Mouse (Mus musculus) MEL (cell line): ENCODE results near the gene Dnaaf3. TPM values are rescaled to one million over a fixed set of nuclear protein-coding genes. Genes with fewer than 3 reads are reported as not detected.

Experiments
- DNase-seq: peaks from one replicate; pipeline ENCODE4 v3.0.0; 2011; ENCODE audit warnings: low read depth, low spot score
- H3K27ac ChIP-seq: 2 replicates; pipeline ENCODE4 v1.5.1; 2012; ENCODE audit warnings: low read depth, mild to moderate bottlenecking, control low read depth, low read length, moderate library complexity; ENCODE audit not compliant: control insufficient read depth
- H3K27me3 ChIP-seq, 2 experiments: fragments of 150-350 bp in 1 of 2; sonication (generic) in 1 of 2; 2 replicates each; pipeline ENCODE4 v1.6.1; 2012; ENCODE audit warnings: low read length in 2 of 2, mild to moderate bottlenecking in 2 of 2, improper control_type of control experiment in 1 of 2, moderate library complexity in 1 of 2; ENCODE audit not compliant: insufficient read depth in 2 of 2, control insufficient read depth in 1 of 2
- H3K36me3 ChIP-seq, 2 experiments: 2 replicates each; pipeline ENCODE4 v1.6.1; 2012 to 2014; ENCODE audit warnings: low read length in 2 of 2, improper control_type of control experiment in 1 of 2, inconsistent platforms in 1 of 2, mild to moderate bottlenecking in 1 of 2; ENCODE audit not compliant: insufficient read depth in 2 of 2, control insufficient read depth in 1 of 2
- H3K4me1 ChIP-seq, 2 experiments: fragments of 150-350 bp in 1 of 2; sonication (generic) in 1 of 2; 2 replicates each; pipeline ENCODE4 v1.6.1; 2012; ENCODE audit warnings: low read length in 2 of 2, improper control_type of control experiment in 1 of 2, mild to moderate bottlenecking in 1 of 2; ENCODE audit not compliant: insufficient read depth in 2 of 2, control insufficient read depth in 1 of 2
- H3K4me3 ChIP-seq, 2 experiments: fragments of 150-350 bp in 1 of 2; sonication (generic) in 1 of 2; 2 replicates each; pipeline ENCODE4 v1.5.1; 2012; ENCODE audit warnings: low read depth in 2 of 2, low read length in 2 of 2, mild to moderate bottlenecking in 2 of 2, moderate library complexity in 2 of 2, control low read depth in 1 of 2, improper control_type of control experiment in 1 of 2; ENCODE audit not compliant: control insufficient read depth in 1 of 2, insufficient read depth in 1 of 2
- H3K79me2 ChIP-seq: 2 replicates; pipeline ENCODE4 v1.6.1; 2012; ENCODE audit warnings: mild to moderate bottlenecking, low read length, moderate library complexity; ENCODE audit not compliant: control insufficient read depth, poor library complexity, insufficient read depth
- H3K9ac ChIP-seq: 2 replicates; pipeline ENCODE4 v1.6.1; 2012; ENCODE audit warnings: low read depth, mild to moderate bottlenecking, control low read depth, low read length, moderate library complexity; ENCODE audit not compliant: control insufficient read depth, poor library complexity, severe bottlenecking
- H3K9me3 ChIP-seq: fragments of 150-350 bp; sonication (generic); replicated peaks from 2 replicates; pipeline ENCODE4 v1.6.1; 2012; ENCODE audit warnings: mild to moderate bottlenecking, low read length, improper control_type of control experiment, moderate library complexity; ENCODE audit not compliant: insufficient read depth
- CHD2 ChIP-seq: IDR thresholded peaks from 2 replicates; pipeline ENCODE4 v1.6.1; 2011; ENCODE audit warnings: low read length, improper control_type of control experiment
- E2F4 ChIP-seq: IDR thresholded peaks from 2 replicates; pipeline ENCODE4 v1.6.1; 2011; ENCODE audit warnings: low read depth, low read length, improper control_type of control experiment, borderline replicate concordance
- ELF1 ChIP-seq: IDR thresholded peaks from 2 replicates; pipeline ENCODE4 v1.6.1; 2014; ENCODE audit warnings: low read depth, mild to moderate bottlenecking, inconsistent platforms, low read length, improper control_type of control experiment, moderate library complexity
- ETS1 ChIP-seq: IDR thresholded peaks from 2 replicates; pipeline ENCODE4 v1.6.1; 2012; ENCODE audit warnings: low read depth, mild to moderate bottlenecking, inconsistent platforms, low read length, improper control_type of control experiment, moderate library complexity
- GATA1 ChIP-seq: IDR thresholded peaks from 2 replicates; pipeline ENCODE4 v1.6.1; 2011; ENCODE audit warnings: low read depth, low read length, improper control_type of control experiment
- JUND ChIP-seq: IDR thresholded peaks from 2 replicates; pipeline ENCODE4 v1.6.1; 2011; ENCODE audit warnings: low read depth, mild to moderate bottlenecking, improper control_type of control experiment, low read length
- MAFK ChIP-seq: IDR thresholded peaks from 2 replicates; pipeline ENCODE4 v1.6.1; 2011; ENCODE audit warnings: low read depth, mild to moderate bottlenecking, low read length, improper control_type of control experiment, borderline replicate concordance
- POLR2AphosphoS2 ChIP-seq: IDR thresholded peaks from 2 replicates; pipeline ENCODE4 v1.6.1; 2011; ENCODE audit warnings: low read length, improper control_type of control experiment
- RAD21 ChIP-seq: IDR thresholded peaks from 2 replicates; pipeline ENCODE4 v1.6.1; 2011; ENCODE audit warnings: mild to moderate bottlenecking, low read depth, low read length, improper control_type of control experiment
- SIN3A ChIP-seq: IDR thresholded peaks from 2 replicates; pipeline ENCODE4 v1.6.1; 2012; ENCODE audit warnings: low read length, improper control_type of control experiment, inconsistent platforms
- SMC3 ChIP-seq: IDR thresholded peaks from 2 replicates; pipeline ENCODE4 v1.6.1; 2011; ENCODE audit warnings: low read depth, low read length, improper control_type of control experiment
- TAL1 ChIP-seq: IDR thresholded peaks from 2 replicates; pipeline ENCODE4 v1.6.1; 2012; ENCODE audit warnings: mild to moderate bottlenecking, inconsistent platforms, low read length, moderate library complexity, mixed read lengths
- UBTF ChIP-seq: IDR thresholded peaks from 2 replicates; pipeline ENCODE4 v1.6.1; 2012; ENCODE audit warnings: low read depth, mild to moderate bottlenecking, inconsistent platforms, low read length, improper control_type of control experiment, moderate library complexity, borderline replicate concordance; ENCODE audit not compliant: insufficient read depth
- USF1 ChIP-seq: IDR thresholded peaks from 2 replicates; pipeline ENCODE4 v1.6.1; 2014; ENCODE audit warnings: low read depth, mild to moderate bottlenecking, inconsistent platforms, low read length, improper control_type of control experiment, moderate library complexity
- USF2 ChIP-seq, 2 experiments: IDR thresholded peaks; 2 replicates each; pipeline ENCODE4 v1.6.1; 2011 to 2012; ENCODE audit warnings: improper control_type of control experiment in 2 of 2, low read length in 2 of 2, borderline replicate concordance in 1 of 2, inconsistent platforms in 1 of 2, low read depth in 1 of 2, mild to moderate bottlenecking in 1 of 2; ENCODE audit not compliant: insufficient read depth in 1 of 2
- ZC3H11A ChIP-seq: IDR thresholded peaks from 2 replicates; pipeline ENCODE4 v1.6.1; 2012; ENCODE audit warnings: low read depth, mild to moderate bottlenecking, inconsistent platforms, low read length, improper control_type of control experiment
- ZMIZ1 ChIP-seq: IDR thresholded peaks from 2 replicates; pipeline ENCODE4 v1.6.1; 2012; ENCODE audit warnings: low read depth, mild to moderate bottlenecking, inconsistent platforms, low read length, improper control_type of control experiment, moderate library complexity
- ZNF384 ChIP-seq: IDR thresholded peaks from 2 replicates; pipeline ENCODE4 v1.6.1; 2012; ENCODE audit warnings: low read depth, mild to moderate bottlenecking, inconsistent platforms, low read length, improper control_type of control experiment
- polyA plus RNA-seq, 2 experiments: library from polyadenylated mRNA; stranded (reverse) in 1 of 2; unstranded in 1 of 2; fragments of >175 nt in 1 of 2; fragments of >200 nt in 1 of 2; gene quantifications; 2 replicates each; pipeline versions ENCODE4 v1.2.1 to v1.2.4; 2012; ENCODE audit warnings: low replicate concordance in 2 of 2, low read depth in 1 of 2; ENCODE audit not compliant: insufficient read length in 2 of 2, insufficient read depth in 1 of 2, missing spikeins in 1 of 2
- total RNA-seq: library from RNA; depleted of rRNA; stranded (reverse); fragments of 300-350 nt; gene quantifications from 2 replicates; pipeline ENCODE4 v1.2.3, GENCODE M21; 2012

Gene Dnaaf3
- total and polyA plus RNA-seq, 3 experiments: 0.73 to 2.9 TPM; not detected in 1

- H3K27ac ChIP-seq: no peak overlapping the region
- H3K4me1 ChIP-seq: peaks cover 3 to 40% of the 10 kb centered on the region in 2 experiments
- H3K27me3 ChIP-seq: no peaks in the 10 kb centered on the region
- H3K79me2 ChIP-seq: peaks cover 20% of the 10 kb centered on the region
- TF ChIP-seq ZC3H11A (no peak), GATA1 (no peak), UBTF (no peak)
- no peak for DNase-seq
- no peak overlapping the region for H3K4me3 ChIP-seq
- H3K9me3 ChIP-seq: no peaks in the 10 kb centered on the region
- H3K9ac ChIP-seq: no peak overlapping the region
- peaks cover 10 to 34% of the 10 kb centered on the region in 2 experiments for H3K36me3 ChIP-seq
Measured at GRCm38 (mm10) chr7:4492284-4493224, 39.7 kb downstream of the Dnaaf3 start.

DNA sequence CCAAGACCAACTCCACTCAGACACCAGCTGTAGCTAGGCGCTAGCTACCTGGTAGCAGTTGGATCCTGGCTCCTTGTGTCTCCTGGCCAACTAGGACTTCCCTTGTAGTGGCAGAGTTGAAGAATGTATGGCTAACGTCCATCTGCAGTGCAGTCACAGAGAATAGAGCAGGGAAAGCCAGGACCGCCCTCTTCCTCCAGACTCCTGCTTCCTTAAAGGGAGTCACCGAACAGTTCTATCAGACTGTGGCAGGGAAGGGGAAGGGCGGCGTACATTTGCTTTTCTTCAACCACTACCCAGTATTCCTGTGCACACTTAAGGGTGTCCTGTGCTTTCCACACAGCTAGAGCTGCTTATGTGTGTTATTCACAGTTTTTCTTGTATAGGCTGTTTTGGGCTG is 40.9 kb downstream of the Dnaaf3 start:
- no peak overlapping the region for H3K9ac ChIP-seq
- no peak overlapping the region for H3K4me3 ChIP-seq
- H3K36me3 ChIP-seq: peaks cover 8 to 34% of the 10 kb centered on the region in 2 experiments
- DNase-seq: no peak
- peaks cover 3 to 40% of the 10 kb centered on the region in 2 experiments for H3K4me1 ChIP-seq
- H3K27me3 ChIP-seq: no peaks in the 10 kb centered on the region
- H3K27ac ChIP-seq: no peak overlapping the region
- no peaks in the 10 kb centered on the region for H3K9me3 ChIP-seq
- peaks cover 13% of the 10 kb centered on the region for H3K79me2 ChIP-seq
- no peak for TF ChIP-seq CHD2
- TF ChIP-seq ZMIZ1: no peak
- no peak for TF ChIP-seq POLR2AphosphoS2
- TF ChIP-seq USF1: no peak
- no peak for TF ChIP-seq ETS1
- TF ChIP-seq RAD21: no peak
- no peak for TF ChIP-seq MAFK
- no peak for TF ChIP-seq E2F4
- no peak for TF ChIP-seq TAL1
- no peak for TF ChIP-seq ZC3H11A
- no peak for TF ChIP-seq ZNF384
- TF ChIP-seq USF2 (IDR thresholded peaks at IDR 0.05; ENCODE audit: borderline replicate concordance in 1 of 2, insufficient read depth in 1 of 2, low read depth in 1 of 2, low read length in 2 of 2): no peak
- no peak for TF ChIP-seq SMC3
- no peak for TF ChIP-seq SIN3A
- TF ChIP-seq JUND: no peak
- no peak for TF ChIP-seq ELF1
- TF ChIP-seq, all 39 proteins: peak for 0
